11 mouse cellular contexts compared by ENCODE assay signal in genomic region chr3:102611398-102612366, GRCm38 (mm10).
A peak's percentile ranks its signal among the peaks of the same experiment; 100 is the strongest.
DNase-seq lines count a peak whose midpoint lies in the region; ATAC-seq and TF ChIP-seq lines count a peak whose summit lies in the region.
"Had no signal": no experiment of that assay in that cellular context is flagged by ENCODE, and none has a peak within 500 bp of the region (broad histone marks: within the 10 kb centered on the region; RNA-seq: fewer than 3 reads in every experiment).

No protein-coding gene starts in this region.

- no peak for TF ChIP-seq POLR2A in heart, adult 2 months (IDR thresholded peaks at IDR 0.05; ENCODE audit: insufficient read depth, low read depth, low read length)
- no peak for TF ChIP-seq POLR2A in limb, embryonic 14.5 days (IDR thresholded peaks at IDR 0.05; ENCODE audit: borderline replicate concordance, extremely low read depth, insufficient read depth, insufficient read length)

- WGBS in heart, adult 2 months, result 58% methylated on average over 18 of the region's 18 CpGs
- 22% methylated on average over 18 of the region's 18 CpGs for whole genome bisulfite sequencing in forebrain, embryonic 12.5 days
- 46% methylated on average over 18 of the region's 18 CpGs for WGBS in limb, embryonic 14.5 days

- DNase-seq in heart, postnatal 10 days, result peak; percentile 2 to 4
- DNase-seq in heart, adult 2 months, result no peak
- DNase-seq in NIH3T3 (ENCODE audit: low read depth), result peak; percentile 40
- DNase-seq in limb, embryonic 14.5 days (ENCODE audit: low spot score), result peak; percentile 61
- DNase-seq in layer of hippocampus, postnatal 25 days (ENCODE audit: extremely low spot score in 1 of 2, low spot score in 1 of 2), result no peak
- no peak for DNase-seq in adrenal gland, adult (ENCODE audit: inconsistent age in 2 of 2, low spot score in 1 of 2)
- no peak for DNase-seq in layer of hippocampus, adult 18-20 months (ENCODE audit: low spot score in 2 of 2)
- DNase-seq: kidney, adult 2 months; lung, postnatal 14 days had no signal

- no peaks in the 10 kb centered on the region for H3K27me3 ChIP-seq in heart, adult 2 months (ENCODE audit: control insufficient read depth, insufficient read depth, low read length)
- H3K27me3 ChIP-seq in forebrain, embryonic 12.5 days, result 0 out of 2 replicates have a peak, but pooled peaks cover 3% of the 10 kb centered on the region
- H3K27me3 ChIP-seq in limb, embryonic 14.5 days (ENCODE audit: control insufficient read depth, insufficient read depth, low read length), result no peaks in the 10 kb centered on the region

- H3K36me3 ChIP-seq in heart, adult 2 months (ENCODE audit: control insufficient read depth, insufficient read depth, low read length), result no peaks in the 10 kb centered on the region
- no peaks in the 10 kb centered on the region for H3K36me3 ChIP-seq in forebrain, embryonic 12.5 days (replicated peaks)
- H3K36me3 ChIP-seq in limb, embryonic 14.5 days (ENCODE audit: control insufficient read depth, insufficient read depth, low read length), result no peaks in the 10 kb centered on the region
- H3K36me3 ChIP-seq: heart, embryonic 13.5 days had no signal

- peak overlapping the region; percentile 21 for H3K4me2 ChIP-seq in forebrain, embryonic 12.5 days
- H3K4me2 ChIP-seq in limb, embryonic 14.5 days (replicated peaks; ENCODE audit: low read depth, low read length, severe bottlenecking), result no peak overlapping the region; the same call in 1 of the 2 replicates
- H3K4me2 ChIP-seq: heart, embryonic 13.5 days had no signal

- TF ChIP-seq CTCF in heart, adult 2 months (IDR thresholded peaks at IDR 0.05), result no peak

- H3K27ac ChIP-seq in heart, adult 2 months, result no peak overlapping the region
- peak overlapping the region; percentile 59; the same call in 1 of the 2 replicates for H3K27ac ChIP-seq in forebrain, embryonic 12.5 days
- peak overlapping the region; percentile 48; the same call in 1 of the 2 replicates for H3K27ac ChIP-seq in limb, embryonic 14.5 days (replicated peaks; ENCODE audit: low read depth, low read length)
- H3K27ac ChIP-seq: heart, embryonic 13.5 days had no signal

- no peak overlapping the region for H3K4me3 ChIP-seq in heart, adult 2 months
- H3K4me3 ChIP-seq in forebrain, embryonic 12.5 days (replicated peaks), result no peak overlapping the region
- H3K4me3 ChIP-seq in limb, embryonic 14.5 days (replicated peaks; ENCODE audit: low read length), result no peak overlapping the region
- H3K4me3 ChIP-seq: heart, embryonic 13.5 days had no signal

- no peak for TF ChIP-seq EP300 in heart, adult 2 months (IDR thresholded peaks at IDR 0.05; ENCODE audit: insufficient read depth, low read depth, low read length)

- no peaks in the 10 kb centered on the region for H3K79me2 ChIP-seq in heart, adult 2 months (replicated peaks; ENCODE audit: control insufficient read depth, insufficient read depth, low read length)

- no peak overlapping the region for H3K9ac ChIP-seq in heart, adult 2 months (ENCODE audit: low read depth, low read length)
- H3K9ac ChIP-seq in forebrain, embryonic 12.5 days, result no peak overlapping the region
- no peak overlapping the region; the same call in 1 of the 2 replicates for H3K9ac ChIP-seq in limb, embryonic 14.5 days (ENCODE audit: low read depth, low read length, severe bottlenecking)
- H3K9ac ChIP-seq: heart, embryonic 13.5 days had no signal

- H3K4me1 ChIP-seq in heart, adult 2 months (ENCODE audit: control insufficient read depth, insufficient read depth, low read length), result no peaks in the 10 kb centered on the region
- H3K4me1 ChIP-seq in forebrain, embryonic 12.5 days, result peaks cover 14% of the 10 kb centered on the region
- peaks cover 14% of the 10 kb centered on the region for H3K4me1 ChIP-seq in limb, embryonic 14.5 days (ENCODE audit: control insufficient read depth, insufficient read depth, low read length)

- H3K9me3 ChIP-seq in forebrain, embryonic 12.5 days, result no peaks in the 10 kb centered on the region
- no peaks in the 10 kb centered on the region for H3K9me3 ChIP-seq in limb, embryonic 14.5 days (ENCODE audit: control insufficient read depth, low read length)
- H3K9me3 ChIP-seq: heart, embryonic 13.5 days had no signal

- ATAC-seq in forebrain, embryonic 12.5 days (ENCODE audit: low FRiP score), result peak; percentile 39; the same call in 1 of the 2 replicates
- ATAC-seq in limb, embryonic 14.5 days (ENCODE audit: low FRiP score, low read depth), result peak; percentile 50

- intact Hi-C loops in heart, postnatal 10 days (cut with DNase I), result no loop called here
- intact Hi-C loops in heart, adult 2 months (cut with DNase I), result no loop called here

Comparison
In these comparisons a context has a peak if more than half of its experiments do, and no peak if none do; other contexts are left out.
1. DNase-seq: peak in heart, postnatal 10 days (2 of 2), NIH3T3 (single experiment) and limb, embryonic 14.5 days (single experiment); none in heart, adult 2 months (0 of 2), layer of hippocampus, postnatal 25 days (0 of 2), adrenal gland, adult (0 of 2) and layer of hippocampus, adult 18-20 months (0 of 2).